Mouse (Mus musculus): ENCODE data around the gene Bbs5.

DNA sequence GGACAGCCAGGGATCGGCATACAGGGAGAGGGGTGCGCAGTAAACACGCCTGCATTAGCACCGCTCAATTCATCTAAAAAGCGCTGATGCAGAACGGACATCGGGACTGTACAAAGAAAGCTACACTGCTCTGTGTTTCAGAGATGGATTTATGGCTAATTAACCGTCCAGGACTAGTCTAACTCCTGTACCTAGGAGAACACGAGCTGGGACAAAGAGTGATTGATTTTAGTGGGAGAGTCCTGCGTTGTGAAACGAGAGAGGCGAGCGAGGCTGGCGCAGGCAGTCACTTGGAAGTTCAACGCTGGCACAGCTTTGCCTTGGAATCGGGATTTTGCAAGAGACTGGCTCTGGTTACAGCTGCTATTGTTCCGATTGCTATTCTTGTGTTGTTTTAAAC lies 17.8 kb upstream of the Bbs5 start:
- no peak for TF ChIP-seq EP300 (optimal IDR thresholded peaks at IDR 0.05)
- no peak for TF ChIP-seq CTCF (IDR thresholded peaks at IDR 0.05; ENCODE audit: low read depth)
